Mouse (Mus musculus) CH12.LX (cell line): ENCODE measurements around the gene Safb. TPM values are rescaled to one million over a fixed set of nuclear protein-coding genes. Genes with fewer than 3 reads are reported as not detected.
A peak's percentile ranks its signal among the peaks of the same experiment; 100 is the strongest.

Experiments used
- DNase-seq: peaks from one replicate; pipeline ENCODE4 v3.0.0-alpha.2; 2013; ENCODE audit errors: extremely low read depth
- H3K27ac ChIP-seq: 2 replicates; pipeline ENCODE4 v1.5.1; 2012; ENCODE audit warnings: low read depth, mild to moderate bottlenecking, control low read depth, moderate library complexity; ENCODE audit not compliant: insufficient read depth
- H3K27me3 ChIP-seq: replicated peaks from 2 replicates; pipeline ENCODE3; 2012; ENCODE audit warnings: inconsistent platforms
- H3K36me3 ChIP-seq, 2 experiments: replicated peaks in 1 of 2; 2 replicates each; pipeline versions ENCODE3 to v1.6.1; 2012; ENCODE audit warnings: inconsistent platforms in 1 of 2, low read length in 1 of 2, mild to moderate bottlenecking in 1 of 2, mixed read lengths in 1 of 2, moderate library complexity in 1 of 2; ENCODE audit not compliant: control insufficient read depth in 1 of 2, insufficient read depth in 1 of 2
- H3K4me1 ChIP-seq, 2 experiments: 2 replicates each; pipeline ENCODE4 v1.6.1; 2012; ENCODE audit warnings: inconsistent platforms in 1 of 2, moderate library complexity in 1 of 2; ENCODE audit not compliant: insufficient read depth in 2 of 2, control insufficient read depth in 1 of 2
- H3K4me2 ChIP-seq: 2 replicates; pipeline ENCODE4 v1.6.1; 2012; ENCODE audit warnings: low read depth, mild to moderate bottlenecking, control low read depth; ENCODE audit not compliant: poor library complexity, insufficient read depth, severe bottlenecking
- H3K4me3 ChIP-seq, 3 experiments: fragments of 150-350 bp in 1 of 3; sonication (generic) in 1 of 3; replicated peaks in 1 of 3; 2 replicates each; pipeline versions ENCODE3 to v1.5.1; 2011 to 2012; ENCODE audit warnings: low read depth in 2 of 3, low read length in 2 of 3, mild to moderate bottlenecking in 2 of 3, moderate library complexity in 2 of 3, control low read depth in 1 of 3, improper control_type of control experiment in 1 of 3, inconsistent platforms in 1 of 3, mixed read lengths in 1 of 3; ENCODE audit not compliant: poor library complexity in 1 of 3
- H3K79me2 ChIP-seq: replicated peaks from 2 replicates; pipeline ENCODE4 v1.6.1; 2012; ENCODE audit warnings: mild to moderate bottlenecking, moderate library complexity; ENCODE audit not compliant: control insufficient read depth, poor library complexity, insufficient read depth, severe bottlenecking; ENCODE audit errors: extremely low read depth
- H3K9ac ChIP-seq: 2 replicates; pipeline ENCODE4 v1.6.1; 2012; ENCODE audit warnings: low read depth, mild to moderate bottlenecking, control low read depth, moderate library complexity; ENCODE audit not compliant: insufficient read depth
- H3K9me3 ChIP-seq: replicated peaks from 2 replicates; pipeline ENCODE3; 2012; ENCODE audit warnings: low read length, inconsistent platforms, mixed read lengths
- CHD1 ChIP-seq: IDR thresholded peaks from 2 replicates; pipeline ENCODE4 v1.6.1; 2012; ENCODE audit warnings: low read depth, low read length, improper control_type of control experiment, inconsistent platforms
- CHD2 ChIP-seq: IDR thresholded peaks from 2 replicates; pipeline ENCODE4 v1.6.1; 2011; ENCODE audit warnings: low read length, improper control_type of control experiment
- CTCF ChIP-seq, 2 experiments: IDR thresholded peaks in 1 of 2; conservative IDR thresholded peaks in 1 of 2; 2 replicates each; pipeline ENCODE4 v1.5.1; 2011 to 2012; ENCODE audit warnings: low read depth in 2 of 2, low read length in 2 of 2, improper control_type of control experiment in 1 of 2, inconsistent platforms in 1 of 2, mild to moderate bottlenecking in 1 of 2, moderate library complexity in 1 of 2
- E2F4 ChIP-seq: IDR thresholded peaks from 2 replicates; pipeline ENCODE4 v1.6.1; 2011; ENCODE audit warnings: low read depth, low read length, improper control_type of control experiment; ENCODE audit not compliant: insufficient replicate concordance
- ELF1 ChIP-seq: IDR thresholded peaks from 2 replicates; pipeline ENCODE4 v1.6.1; 2014; ENCODE audit warnings: low read depth, mild to moderate bottlenecking, inconsistent platforms, low read length, improper control_type of control experiment
- HCFC1 ChIP-seq: IDR thresholded peaks from 2 replicates; pipeline ENCODE4 v1.6.1; 2012; ENCODE audit warnings: low read depth, mild to moderate bottlenecking, inconsistent platforms, low read length, improper control_type of control experiment
- JUN ChIP-seq: IDR thresholded peaks from 2 replicates; pipeline ENCODE4 v1.6.1; 2011; ENCODE audit warnings: low read depth, mild to moderate bottlenecking, low read length, improper control_type of control experiment, moderate library complexity; ENCODE audit not compliant: insufficient read depth
- JUND ChIP-seq: conservative IDR thresholded peaks from 2 replicates; pipeline ENCODE4 v1.6.1; 2011; ENCODE audit warnings: low read depth, low read length, improper control_type of control experiment
- KAT2A ChIP-seq: IDR thresholded peaks from 2 replicates; pipeline ENCODE4 v1.6.1; 2012; ENCODE audit warnings: low read length, improper control_type of control experiment, inconsistent platforms; ENCODE audit not compliant: insufficient replicate concordance
- MAX ChIP-seq: IDR thresholded peaks from 2 replicates; pipeline ENCODE4 v1.6.1; 2011; ENCODE audit warnings: low read length, improper control_type of control experiment
- MAZ ChIP-seq: IDR thresholded peaks from 2 replicates; pipeline ENCODE4 v1.6.1; 2012; ENCODE audit warnings: low read depth, mild to moderate bottlenecking, inconsistent platforms, low read length, improper control_type of control experiment, moderate library complexity
- MEF2A ChIP-seq: IDR thresholded peaks from 2 replicates; pipeline ENCODE4 v1.6.1; 2014; ENCODE audit warnings: low read depth, mild to moderate bottlenecking, inconsistent platforms, low read length, improper control_type of control experiment, borderline replicate concordance
- MXI1 ChIP-seq: IDR thresholded peaks from 2 replicates; pipeline ENCODE4 v1.6.1; 2011; ENCODE audit warnings: mild to moderate bottlenecking, low read depth, low read length, improper control_type of control experiment
- MYC ChIP-seq: IDR thresholded peaks from 2 replicates; pipeline ENCODE4 v1.6.1; 2011; ENCODE audit warnings: low read depth, mild to moderate bottlenecking, improper control_type of control experiment, low read length
- NRF1 ChIP-seq: IDR thresholded peaks from 2 replicates; pipeline ENCODE4 v1.6.1; 2014; ENCODE audit warnings: low read depth, mild to moderate bottlenecking, inconsistent platforms, low read length, improper control_type of control experiment, moderate library complexity
- PAX5 ChIP-seq: IDR thresholded peaks from 2 replicates; pipeline ENCODE4 v1.6.1; 2012; ENCODE audit warnings: low read length, inconsistent platforms, mixed read lengths
- POLR2A ChIP-seq: IDR thresholded peaks from 2 replicates; pipeline ENCODE4 v1.6.1; 2011; ENCODE audit warnings: low read depth, mild to moderate bottlenecking, improper control_type of control experiment, low read length
- POLR2AphosphoS2 ChIP-seq: IDR thresholded peaks from 2 replicates; pipeline ENCODE4 v1.6.1; 2011; ENCODE audit warnings: low read depth, low read length, improper control_type of control experiment
- RAD21 ChIP-seq: IDR thresholded peaks from 2 replicates; pipeline ENCODE4 v1.6.1; 2011; ENCODE audit warnings: low read depth, mild to moderate bottlenecking, low read length, improper control_type of control experiment, moderate library complexity
- SMC3 ChIP-seq: IDR thresholded peaks from 2 replicates; pipeline ENCODE4 v1.6.1; 2011; ENCODE audit warnings: low read depth, low read length, improper control_type of control experiment
- TBP ChIP-seq: conservative IDR thresholded peaks from 2 replicates; pipeline ENCODE4 v1.6.1; 2011; ENCODE audit warnings: low read depth, low read length, improper control_type of control experiment
- TCF12 ChIP-seq: IDR thresholded peaks from 2 replicates; pipeline ENCODE4 v1.6.1; 2014; ENCODE audit warnings: low read depth, mild to moderate bottlenecking, inconsistent platforms, low read length, improper control_type of control experiment
- USF2 ChIP-seq: conservative IDR thresholded peaks from 2 replicates; pipeline ENCODE4 v1.6.1; 2011; ENCODE audit warnings: low read depth, low read length, improper control_type of control experiment
- ZMIZ1 ChIP-seq: IDR thresholded peaks from 2 replicates; pipeline ENCODE4 v1.6.1; 2012; ENCODE audit warnings: low read depth, mild to moderate bottlenecking, inconsistent platforms, low read length, improper control_type of control experiment
- dilution Hi-C: fragments of 300-500 bp; cut with MboI; formaldehyde crosslinking; loops from 2 replicates; pipeline ENCODE4 v1.14.3; 2020; ENCODE audit warnings: low sequenced_read_pairs; ENCODE audit not compliant: extremely low pct_unique_long_range_greater_than_20kb, extremely low pct_ligation_motif_present
- in situ Hi-C: fragments of 300-500 bp; cut with MboI; formaldehyde crosslinking; loops from 3 replicates; pipeline ENCODE4 v1.14.3; 2019; ENCODE audit warnings: low sequenced_read_pairs, low pct_ligation_motif_present, low pct_unique_long_range_greater_than_20kb, mixed read lengths
- polyA plus RNA-seq: library from polyadenylated mRNA; unstranded; fragments of >175 nt; gene quantifications from 2 replicates; pipeline ENCODE4 v1.2.1, GENCODE M21; 2012; ENCODE audit warnings: low read depth; ENCODE audit not compliant: insufficient read length
- total RNA-seq, 2 experiments: library from RNA; depleted of rRNA; stranded (reverse); fragments of 300-350 nt in 1 of 2; fragments of >200 nt in 1 of 2; gene quantifications; 2 replicates each; pipeline ENCODE4 v1.2.3; 2012 to 2014

The Safb gene
- total and polyA plus RNA-seq, 3 experiments: 25.4 to 135 (median 75.9) TPM

GRCm38 (mm10) chr17:56614391-56615135 is 29.9 kb downstream of the Safb start:
- Histone ChIP-seq H3K9me3 (no peaks in the 10 kb centered on the region), H3K4me3 (peak overlapping the region; percentile 70 to 84 (median 82)), H3K4me1 (peaks cover 21 to 51% of the 10 kb centered on the region in 2 experiments), H3K79me2 (peaks cover 38% of the 10 kb centered on the region), H3K4me2 (peak overlapping the region; percentile 62), H3K27me3 (no peaks in the 10 kb centered on the region), H3K36me3 (peaks cover 58 to 60% of the 10 kb centered on the region in 2 experiments), H3K27ac (peak overlapping the region; percentile 85; the same call in 1 of the 2 replicates), H3K9ac (peak overlapping the region; percentile 71)
- dilution Hi-C loops (no loop called here), in situ Hi-C loops (no loop called here)
- no peak for DNase-seq
- TF ChIP-seq ELF1 (no peak), CHD2 (0 out of 2 replicates have a peak, but pooled peaks have one; percentile 58), PAX5 (no peak), CHD1 (no peak), SMC3 (no peak), ZMIZ1 (peak; percentile 62; the same call in 1 of the 2 replicates), HCFC1 (no peak; the same call in 1 of the 2 replicates), TCF12 (0 out of 2 replicates have a peak, but pooled peaks have one; percentile 25), MAZ (no peak), POLR2A (peak; percentile 52), POLR2AphosphoS2 (peak; percentile 93), USF2 (no peak), TBP (no peak), CTCF (conservative IDR thresholded peaks at IDR 0.05 in 1 of 2, IDR thresholded peaks at IDR 0.05 in 1 of 2; ENCODE audit: low read depth in 2 of 2, low read length in 2 of 2) (peak in 1 of 2 experiments; percentile 5; a peak in 1 of 4 replicates), JUND (no peak), KAT2A (no peak), RAD21 (no peak), MXI1 (no peak), MYC (no peak), NRF1 (no peak), E2F4 (no peak), MAX (no peak), JUN (no peak), MEF2A (no peak)
